Mouse (Mus musculus) myocyte (in vitro differentiated cells): ENCODE measurements around the gene Fam196a.

ENCODE experiments used
- CEBPB ChIP-seq: IDR thresholded peaks from 2 replicates; pipeline ENCODE4 v1.6.1; 2011; ENCODE audit warnings: mild to moderate bottlenecking, moderate library complexity; ENCODE audit not compliant: poor library complexity, insufficient read depth, severe bottlenecking
- E2F4 ChIP-seq: IDR thresholded peaks from one replicate; pipeline ENCODE4 v1.6.1; 2011; ENCODE audit warnings: mild to moderate bottlenecking, control low read depth, moderate library complexity; ENCODE audit not compliant: insufficient read depth
- MAX ChIP-seq: IDR thresholded peaks from one replicate; pipeline ENCODE4 v1.6.1; 2011; ENCODE audit warnings: low read depth, mild to moderate bottlenecking, control low read depth
- MYOD1 ChIP-seq, 3 experiments: IDR thresholded peaks; one replicate each; pipeline ENCODE4 v1.6.1; 2011; ENCODE audit warnings: control low read depth in 2 of 3, low read depth in 2 of 3, mild to moderate bottlenecking in 2 of 3, moderate library complexity in 1 of 3; ENCODE audit not compliant: insufficient read length in 2 of 3, control insufficient read depth in 1 of 3
- MYOG ChIP-seq, 3 experiments: IDR thresholded peaks; one replicate each; pipeline ENCODE4 v1.6.1; 2011; ENCODE audit warnings: control low read depth in 2 of 3, low read depth in 2 of 3, mild to moderate bottlenecking in 2 of 3; ENCODE audit not compliant: insufficient read length in 2 of 3, control insufficient read depth in 1 of 3, insufficient read depth in 1 of 3
- POLR2A ChIP-seq: IDR thresholded peaks from one replicate; pipeline ENCODE4 v1.6.1; 2011; ENCODE audit warnings: low read depth, mild to moderate bottlenecking, control low read depth, moderate library complexity; ENCODE audit not compliant: insufficient read length
- POLR2AphosphoS2 ChIP-seq: IDR thresholded peaks from one replicate; pipeline ENCODE4 v1.6.1; 2011; ENCODE audit warnings: low read depth, control low read depth; ENCODE audit not compliant: insufficient read length
- REST ChIP-seq: IDR thresholded peaks from one replicate; pipeline ENCODE4 v1.6.1; 2011; ENCODE audit warnings: mild to moderate bottlenecking, control low read depth, moderate library complexity; ENCODE audit not compliant: insufficient read depth, insufficient read length
- SRF ChIP-seq: IDR thresholded peaks from one replicate; pipeline ENCODE4 v1.6.1; 2011; ENCODE audit warnings: low read depth; ENCODE audit not compliant: control insufficient read depth, insufficient read length
- TCF12 ChIP-seq: IDR thresholded peaks from one replicate; pipeline ENCODE4 v1.6.1; 2011; ENCODE audit warnings: mild to moderate bottlenecking, control low read depth; ENCODE audit not compliant: poor library complexity, insufficient read depth, severe bottlenecking
- TCF3 ChIP-seq: IDR thresholded peaks from one replicate; pipeline ENCODE4 v1.6.1; 2011; ENCODE audit warnings: low read depth, control low read depth; ENCODE audit not compliant: insufficient read length
- USF1 ChIP-seq: IDR thresholded peaks from one replicate; pipeline ENCODE4 v1.6.1; 2011; ENCODE audit warnings: low read depth, mild to moderate bottlenecking, control low read depth, moderate library complexity

GRCm38 (mm10) chr7:134894604-134895003 lies 43.6 kb downstream of the Fam196a start:
- TF ChIP-seq MAX: no peak
- TF ChIP-seq POLR2A: no peak
- TF ChIP-seq POLR2AphosphoS2: no peak
- no peak for TF ChIP-seq CEBPB
- no peak for TF ChIP-seq MYOG (IDR thresholded peaks at IDR 0.05; ENCODE audit: control insufficient read depth in 1 of 3, insufficient read depth in 1 of 3, insufficient read length in 2 of 3, low read depth in 2 of 3)
- no peak for TF ChIP-seq USF1
- no peak for TF ChIP-seq E2F4
- no peak for TF ChIP-seq TCF12
- no peak for TF ChIP-seq MYOD1 (IDR thresholded peaks at IDR 0.05; ENCODE audit: control insufficient read depth in 1 of 3, insufficient read length in 2 of 3, low read depth in 2 of 3)
- TF ChIP-seq TCF3: no peak
- TF ChIP-seq SRF: no peak
- no peak for TF ChIP-seq REST
